Mouse (Mus musculus): ENCODE measurements around the gene Itgae. TPM values are rescaled to one million over a fixed set of nuclear protein-coding genes. Genes with fewer than 3 reads are reported as not detected.

Gene Itgae
- polyA plus RNA-seq, 1 experiment from 2014 or later, result 0.25 TPM

DNA sequence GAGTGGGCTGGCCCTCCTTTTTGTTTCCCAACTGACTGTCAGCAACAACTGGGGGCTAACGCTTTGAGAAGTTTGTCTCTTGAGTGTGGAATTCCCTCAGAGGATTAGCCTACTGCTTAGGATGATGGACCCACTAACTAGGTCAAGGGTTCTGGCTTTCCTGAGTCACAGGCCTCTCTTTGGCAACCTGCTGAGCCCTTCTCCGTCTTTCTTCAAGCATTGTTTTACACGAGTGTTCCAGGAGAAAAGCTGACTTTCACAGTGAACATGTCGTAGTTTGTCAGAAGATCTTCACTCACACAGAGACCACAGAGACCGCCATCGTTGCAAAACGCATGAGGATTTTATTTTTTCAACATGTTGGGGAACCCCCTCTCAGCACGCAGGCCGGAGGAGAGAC is 57.8 kb downstream of the Itgae start:
- WGBS, result 68% methylated on average over 9 of the region's 9 CpGs

DNA sequence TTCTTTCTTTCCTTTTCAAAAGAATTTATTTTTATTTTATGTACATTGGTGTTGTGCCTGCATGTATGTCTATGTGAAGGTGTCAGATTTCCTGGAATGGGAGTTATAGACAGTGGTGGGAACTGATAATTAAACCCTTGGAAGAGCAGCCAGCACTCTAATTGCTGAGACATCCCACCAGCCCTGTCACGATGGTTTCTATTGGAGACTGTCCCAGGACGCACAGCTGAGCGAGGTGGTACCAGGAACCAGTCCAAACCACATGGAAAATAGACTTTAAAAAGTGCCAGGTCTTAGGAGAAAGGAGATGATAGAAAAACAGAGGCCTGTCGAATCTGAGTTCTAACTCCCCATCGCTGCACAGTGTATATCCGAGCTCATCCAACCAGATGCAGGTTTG is 64.7 kb downstream of the Itgae start:
- no peak overlapping the region for H3K4me2 ChIP-seq (ENCODE audit: low read length)
- ATAC-seq, result no peak
- 66% methylated on average over 6 of the region's 6 CpGs for WGBS
- H3K4me1 ChIP-seq (ENCODE audit: control insufficient read depth, insufficient read depth, low read length), result no peaks in the 10 kb centered on the region
- peaks cover 8% of the 10 kb centered on the region; the same call in 1 of the 2 replicates for H3K27me3 ChIP-seq (replicated peaks; ENCODE audit: control insufficient read depth, insufficient read depth, low read length)
- H3K27ac ChIP-seq (ENCODE audit: low read depth, low read length), result no peak overlapping the region
- H3K36me3 ChIP-seq (ENCODE audit: control insufficient read depth, insufficient read depth, low read length), result no peaks in the 10 kb centered on the region
- H3K9me3 ChIP-seq (replicated peaks; ENCODE audit: control insufficient read depth, low read length), result no peaks in the 10 kb centered on the region
- no peak overlapping the region for H3K9ac ChIP-seq (ENCODE audit: low read length)
- peak; percentile 54 for DNase-seq (ENCODE audit: low spot score)
- H3K4me3 ChIP-seq (ENCODE audit: low read depth, low read length), result no peak overlapping the region

More for the DNA sequence above, 57.8 kb downstream of the Itgae start:
- H3K9me3 ChIP-seq (replicated peaks; ENCODE audit: control insufficient read depth, low read length), result no peaks in the 10 kb centered on the region
- no peak overlapping the region for H3K4me2 ChIP-seq (ENCODE audit: low read length)
- no peak overlapping the region for H3K4me3 ChIP-seq (ENCODE audit: low read depth, low read length)
- H3K9ac ChIP-seq (ENCODE audit: low read length), result no peak overlapping the region
- no peak for ATAC-seq
- no peak overlapping the region for H3K27ac ChIP-seq (ENCODE audit: low read depth, low read length)
- no peaks in the 10 kb centered on the region for H3K36me3 ChIP-seq (ENCODE audit: control insufficient read depth, insufficient read depth, low read length)
- H3K4me1 ChIP-seq (ENCODE audit: control insufficient read depth, insufficient read depth, low read length), result no peaks in the 10 kb centered on the region
- DNase-seq (ENCODE audit: low spot score), result no peak
- no peaks in the 10 kb centered on the region for H3K27me3 ChIP-seq (replicated peaks; ENCODE audit: control insufficient read depth, insufficient read depth, low read length)

DNA sequence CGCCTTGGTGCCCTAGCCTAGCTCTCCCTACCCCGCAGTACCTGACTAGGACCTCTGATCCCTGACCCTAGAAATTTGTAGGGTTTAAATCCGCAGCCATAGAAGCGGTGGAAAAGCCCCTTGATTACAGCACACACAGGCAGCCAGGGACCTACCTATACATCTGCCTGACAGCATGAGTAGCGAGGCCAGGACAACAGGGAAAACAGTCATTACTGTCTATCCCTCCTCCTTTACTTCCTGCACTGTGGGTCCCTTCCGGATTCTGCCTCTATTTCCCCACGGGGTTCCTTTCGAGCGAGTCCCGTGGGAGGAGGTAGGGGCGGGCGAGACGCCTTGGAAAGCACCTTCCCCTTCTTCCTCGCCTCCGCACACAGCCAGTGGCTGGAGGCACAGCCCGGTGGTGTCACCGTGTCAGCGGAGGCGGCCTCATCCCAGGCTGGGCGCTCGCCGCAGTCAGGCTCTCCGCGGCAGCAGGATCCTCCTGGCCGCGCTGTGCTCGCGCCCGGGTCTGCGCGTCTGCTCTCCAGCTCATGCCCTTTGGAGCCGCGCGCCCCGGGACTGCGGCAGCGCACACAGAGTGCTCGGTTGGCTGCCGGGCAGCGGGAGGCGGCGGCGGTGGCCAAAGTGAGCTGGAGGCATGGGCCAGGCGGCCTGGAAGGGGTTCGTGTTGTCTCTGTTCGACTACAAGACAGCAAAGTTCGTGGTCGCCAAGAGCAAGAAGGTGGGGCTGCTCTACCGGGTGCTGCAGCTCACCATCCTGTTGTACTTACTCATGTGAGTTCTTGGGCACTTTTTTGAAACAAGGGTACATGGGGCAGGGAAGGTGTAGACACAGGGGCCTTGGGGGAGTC is 69.8 kb downstream of the Itgae start, which contains the start of gene P2rx5:
TSS of gene P2rx5 (plus strand) at position 465 of the 854 bp plus-strand sequence.
- Histone ChIP-seq H3K4me3 (ENCODE audit: low read depth, low read length) (peak within 1 kb of the TSS; percentile 33), H3K4me2 (ENCODE audit: low read length) (peak within 1 kb of the TSS; percentile 61), H3K9me3 (replicated peaks; ENCODE audit: control insufficient read depth, low read length) (no peaks in the 10 kb centered on the region), H3K27me3 (replicated peaks; ENCODE audit: control insufficient read depth, insufficient read depth, low read length) (peaks cover 20% of the 10 kb centered on the region; the same call in 1 of the 2 replicates), H3K9ac (ENCODE audit: low read length) (peak within 1 kb of the TSS; percentile 54), H3K4me1 (ENCODE audit: control insufficient read depth, insufficient read depth, low read length) (no peaks in the 10 kb centered on the region), H3K36me3 (ENCODE audit: control insufficient read depth, insufficient read depth, low read length) (no peaks in the 10 kb centered on the region), H3K27ac (ENCODE audit: low read depth, low read length) (no peak within 1 kb of the TSS)
- WGBS, result 3% methylated on average over 49 of the region's 49 CpGs
- ATAC-seq (peak; percentile 29; the same call in 1 of the 2 replicates), DNase-seq (ENCODE audit: low spot score) (peak; percentile 20)

DNA sequence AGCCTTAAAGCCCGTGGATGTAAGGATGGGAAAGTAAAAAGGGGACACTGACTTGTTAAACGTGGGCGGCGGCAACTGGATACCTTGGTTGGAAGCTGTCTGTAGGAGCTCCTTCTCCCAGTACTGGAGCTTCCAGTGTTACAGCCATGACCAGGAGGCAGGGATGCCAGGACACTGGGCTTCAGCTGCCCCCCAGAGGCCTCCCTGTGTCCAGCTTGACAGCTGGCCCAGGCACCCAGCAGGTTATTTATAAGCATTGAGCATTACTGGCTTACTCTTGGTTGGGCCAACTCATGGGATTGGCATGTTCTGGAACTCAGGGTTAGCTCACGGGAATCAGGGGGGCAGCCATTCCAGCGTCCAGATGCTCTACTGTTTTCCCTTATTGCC is 70.4 kb downstream of the Itgae start:
- no peak for ATAC-seq
- 23% methylated on average over 6 of the region's 6 CpGs for WGBS

DNA sequence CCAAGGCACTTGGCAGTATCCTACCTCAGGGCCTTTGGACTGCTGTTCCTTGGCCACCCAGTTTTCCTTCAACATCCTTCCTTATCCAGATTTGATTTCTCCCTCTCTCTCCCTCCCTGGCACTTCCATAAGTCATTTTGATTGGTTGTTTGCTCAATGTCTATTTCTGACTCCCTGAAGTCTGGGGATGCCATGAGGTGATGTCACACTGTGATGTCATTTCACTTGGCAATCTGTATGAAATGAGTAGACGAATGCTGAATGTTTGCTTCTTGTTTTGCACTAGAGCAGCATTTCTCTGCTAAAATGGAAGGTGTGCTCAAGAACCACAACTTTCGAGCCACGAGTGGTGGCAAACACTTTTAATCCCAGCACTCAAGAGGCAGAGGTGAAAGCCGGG is 71.2 kb downstream of the Itgae start:
- Histone ChIP-seq H3K4me1 (ENCODE audit: control insufficient read depth, insufficient read depth, low read length) (no peaks in the 10 kb centered on the region), H3K36me3 (ENCODE audit: control insufficient read depth, insufficient read depth, low read length) (no peaks in the 10 kb centered on the region), H3K4me2 (ENCODE audit: low read length) (no peak overlapping the region), H3K9ac (ENCODE audit: low read length) (no peak overlapping the region), H3K27me3 (replicated peaks; ENCODE audit: control insufficient read depth, insufficient read depth, low read length) (peaks cover 20% of the 10 kb centered on the region; the same call in 1 of the 2 replicates), H3K4me3 (ENCODE audit: low read depth, low read length) (no peak overlapping the region), H3K27ac (ENCODE audit: low read depth, low read length) (no peak overlapping the region), H3K9me3 (replicated peaks; ENCODE audit: control insufficient read depth, low read length) (no peaks in the 10 kb centered on the region)
- ATAC-seq (no peak), DNase-seq (ENCODE audit: low spot score) (no peak)
- WGBS, result 91% methylated on average over 4 of the region's 4 CpGs

More for the DNA sequence above, 70.4 kb downstream of the Itgae start:
- Histone ChIP-seq H3K4me3 (ENCODE audit: low read depth, low read length) (peak overlapping the region; percentile 33; the same call in 1 of the 2 replicates), H3K9ac (ENCODE audit: low read length) (no peak overlapping the region), H3K36me3 (ENCODE audit: control insufficient read depth, insufficient read depth, low read length) (no peaks in the 10 kb centered on the region), H3K4me1 (ENCODE audit: control insufficient read depth, insufficient read depth, low read length) (no peaks in the 10 kb centered on the region), H3K27ac (ENCODE audit: low read depth, low read length) (no peak overlapping the region), H3K27me3 (replicated peaks; ENCODE audit: control insufficient read depth, insufficient read depth, low read length) (peaks cover 20% of the 10 kb centered on the region; the same call in 1 of the 2 replicates), H3K4me2 (ENCODE audit: low read length) (peak overlapping the region; percentile 61; the same call in 1 of the 2 replicates), H3K9me3 (replicated peaks; ENCODE audit: control insufficient read depth, low read length) (no peaks in the 10 kb centered on the region)
- no peak for DNase-seq (ENCODE audit: low spot score)

DNA sequence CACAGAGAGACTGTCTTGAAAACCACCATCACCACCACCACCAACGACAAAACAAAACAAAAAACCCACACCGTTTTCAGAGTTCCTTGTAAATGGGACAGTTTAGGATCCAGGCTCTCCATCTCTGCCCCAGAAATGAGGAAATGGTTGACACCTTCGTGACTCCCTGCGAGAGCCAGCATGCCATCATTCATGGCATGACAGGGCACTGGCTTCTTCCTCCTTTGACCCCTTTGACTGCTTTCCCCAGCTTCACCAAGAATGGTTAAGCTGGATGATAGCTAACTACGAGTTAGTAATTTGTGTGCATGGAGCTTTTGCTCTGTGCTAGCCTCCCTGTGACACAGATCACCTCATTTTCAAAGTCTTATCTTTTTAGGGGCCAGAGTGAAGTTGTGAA is 71.9 kb downstream of the Itgae start:
- no peak overlapping the region for H3K4me3 ChIP-seq (ENCODE audit: low read depth, low read length)
- no peak overlapping the region for H3K4me2 ChIP-seq (ENCODE audit: low read length)
- no peaks in the 10 kb centered on the region for H3K36me3 ChIP-seq (ENCODE audit: control insufficient read depth, insufficient read depth, low read length)
- DNase-seq (ENCODE audit: low spot score), result no peak
- H3K4me1 ChIP-seq (ENCODE audit: control insufficient read depth, insufficient read depth, low read length), result no peaks in the 10 kb centered on the region
- WGBS, result 85% methylated on average over 5 of the region's 5 CpGs
- H3K27ac ChIP-seq (ENCODE audit: low read depth, low read length), result no peak overlapping the region
- H3K27me3 ChIP-seq (replicated peaks; ENCODE audit: control insufficient read depth, insufficient read depth, low read length), result peaks cover 20% of the 10 kb centered on the region; the same call in 1 of the 2 replicates
- ATAC-seq, result no peak
- H3K9me3 ChIP-seq (replicated peaks; ENCODE audit: control insufficient read depth, low read length), result no peaks in the 10 kb centered on the region
- no peak overlapping the region for H3K9ac ChIP-seq (ENCODE audit: low read length)

DNA sequence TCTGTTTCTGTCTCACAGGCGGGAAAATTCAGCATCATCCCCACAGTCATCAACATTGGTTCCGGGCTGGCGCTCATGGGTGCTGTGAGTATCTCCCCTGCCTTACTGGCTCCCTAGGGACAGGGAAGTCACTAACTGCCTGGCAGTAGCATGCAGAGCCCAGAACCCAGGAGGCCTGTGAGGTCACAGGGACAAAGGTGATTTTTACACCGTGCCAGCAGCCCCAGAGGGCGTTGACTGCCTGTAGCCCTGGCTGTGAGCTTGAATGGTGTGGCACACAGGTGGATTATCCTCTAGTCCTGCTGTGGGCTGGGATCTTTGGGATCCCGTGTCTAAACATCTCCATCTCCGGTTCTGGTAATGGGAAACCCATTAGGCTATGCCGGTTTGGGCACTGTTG is 77.7 kb downstream of the Itgae start:
- Histone ChIP-seq H3K4me1 (ENCODE audit: control insufficient read depth, insufficient read depth, low read length) (no peaks in the 10 kb centered on the region), H3K27ac (ENCODE audit: low read depth, low read length) (no peak overlapping the region), H3K4me2 (ENCODE audit: low read length) (no peak overlapping the region), H3K4me3 (ENCODE audit: low read depth, low read length) (no peak overlapping the region), H3K9me3 (replicated peaks; ENCODE audit: control insufficient read depth, low read length) (no peaks in the 10 kb centered on the region), H3K36me3 (ENCODE audit: control insufficient read depth, insufficient read depth, low read length) (peaks cover 14% of the 10 kb centered on the region), H3K9ac (ENCODE audit: low read length) (no peak overlapping the region), H3K27me3 (replicated peaks; ENCODE audit: control insufficient read depth, insufficient read depth, low read length) (no peaks in the 10 kb centered on the region)
- WGBS, result 85% methylated on average over 8 of the region's 8 CpGs
- ATAC-seq, result no peak
- DNase-seq (ENCODE audit: low spot score), result no peak

DNA sequence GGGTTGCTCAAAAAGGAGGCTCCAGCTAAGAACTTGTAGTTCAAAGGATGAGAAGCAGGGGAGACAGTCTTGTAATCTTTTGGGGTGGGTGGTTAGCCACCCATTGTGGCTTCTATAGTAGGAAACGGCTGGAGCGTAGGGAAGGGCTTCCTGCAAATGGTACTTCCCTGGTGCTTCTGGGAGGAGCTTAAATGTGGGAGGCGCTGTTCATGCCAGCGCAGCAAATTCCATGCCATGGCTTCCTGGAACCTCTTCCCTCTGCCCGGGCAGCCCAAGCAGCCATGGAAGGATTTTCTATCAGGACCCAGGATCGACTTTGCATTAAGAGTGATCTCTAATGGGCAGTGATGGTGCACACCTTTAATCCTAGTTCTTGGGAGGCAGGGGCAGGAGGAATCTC is 78.2 kb downstream of the Itgae start:
- Histone ChIP-seq H3K9me3 (replicated peaks; ENCODE audit: control insufficient read depth, low read length) (no peaks in the 10 kb centered on the region), H3K27me3 (replicated peaks; ENCODE audit: control insufficient read depth, insufficient read depth, low read length) (no peaks in the 10 kb centered on the region), H3K4me2 (ENCODE audit: low read length) (no peak overlapping the region), H3K36me3 (ENCODE audit: control insufficient read depth, insufficient read depth, low read length) (peaks cover 16% of the 10 kb centered on the region), H3K4me3 (ENCODE audit: low read depth, low read length) (no peak overlapping the region), H3K4me1 (ENCODE audit: control insufficient read depth, insufficient read depth, low read length) (no peaks in the 10 kb centered on the region), H3K9ac (ENCODE audit: low read length) (no peak overlapping the region), H3K27ac (ENCODE audit: low read depth, low read length) (no peak overlapping the region)
- ATAC-seq, result no peak
- 79% methylated on average over 6 of the region's 6 CpGs for WGBS
- no peak for DNase-seq (ENCODE audit: low spot score)

DNA sequence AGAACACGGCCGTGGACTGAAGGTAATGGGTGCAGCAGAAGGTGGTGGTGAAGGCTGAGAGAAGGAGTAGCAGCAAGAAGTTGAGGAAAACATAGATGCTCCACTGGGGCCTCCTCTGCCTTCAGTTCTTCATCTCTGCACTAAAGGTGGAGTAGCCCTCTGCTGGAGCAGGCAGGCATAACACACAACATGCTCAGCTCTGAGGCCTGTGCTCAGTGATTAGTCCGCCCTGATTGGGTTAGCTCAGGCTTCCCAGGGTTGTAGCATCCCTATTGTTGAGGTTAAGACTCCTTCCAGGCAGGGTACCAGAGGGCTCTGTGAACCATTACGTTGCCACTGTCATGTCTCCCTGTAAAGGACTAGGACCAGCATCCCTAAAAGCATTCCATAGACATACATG is 78.8 kb downstream of the Itgae start:
- Histone ChIP-seq H3K4me1 (ENCODE audit: control insufficient read depth, insufficient read depth, low read length) (no peaks in the 10 kb centered on the region), H3K36me3 (ENCODE audit: control insufficient read depth, insufficient read depth, low read length) (peaks cover 21% of the 10 kb centered on the region), H3K27me3 (replicated peaks; ENCODE audit: control insufficient read depth, insufficient read depth, low read length) (no peaks in the 10 kb centered on the region), H3K27ac (ENCODE audit: low read depth, low read length) (no peak overlapping the region), H3K9ac (ENCODE audit: low read length) (no peak overlapping the region), H3K9me3 (replicated peaks; ENCODE audit: control insufficient read depth, low read length) (no peaks in the 10 kb centered on the region), H3K4me2 (ENCODE audit: low read length) (no peak overlapping the region), H3K4me3 (ENCODE audit: low read depth, low read length) (no peak overlapping the region)
- DNase-seq (ENCODE audit: low spot score) (peak; percentile 68), ATAC-seq (no peak)
- WGBS, result 38% methylated on average over 4 of the region's 4 CpGs

Data from forebrain, embryonic 14.5 days (tissue).